ENCODE assay signal across 9 mouse cellular contexts in the genomic region with DNA sequence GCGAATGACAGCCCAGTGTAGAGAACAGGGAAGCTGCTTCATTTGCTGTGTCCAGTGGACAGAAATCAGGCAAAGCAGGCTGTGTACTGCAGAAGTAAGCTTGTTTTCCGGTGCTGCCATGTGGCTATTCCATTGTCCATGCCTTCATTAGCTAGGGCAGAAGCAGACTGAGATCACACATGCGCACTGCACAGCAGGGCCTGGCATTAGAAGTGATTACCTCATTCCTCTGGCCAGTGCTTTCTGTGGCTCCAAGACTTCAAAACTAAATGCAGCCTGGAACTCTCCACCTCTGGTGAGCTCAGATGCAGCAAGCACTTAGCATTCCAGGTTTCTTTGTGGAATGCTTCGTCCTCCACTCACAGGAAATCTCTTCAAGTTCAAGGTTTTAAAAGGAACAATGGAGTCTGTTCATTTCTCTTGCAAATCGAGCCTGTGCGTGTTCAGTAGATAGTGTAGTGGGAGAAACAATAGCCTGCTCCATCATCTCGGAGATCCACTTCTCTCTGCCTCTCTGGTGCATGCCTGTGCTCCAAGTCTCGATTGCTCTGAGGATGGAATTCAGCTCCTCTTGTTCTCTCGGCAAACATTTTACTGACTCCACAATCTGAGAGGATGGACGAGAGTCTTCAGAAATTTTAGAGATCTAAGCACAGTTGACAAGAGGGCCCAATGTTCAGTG.
DNase-seq lines count a peak whose midpoint lies in the region; TF ChIP-seq lines count a peak whose summit lies in the region.
"Had no signal": no experiment of that assay in that cellular context is flagged by ENCODE, and none has a peak within 500 bp of the region (broad histone marks: within the 10 kb centered on the region; RNA-seq: fewer than 3 reads in every experiment).

No protein-coding gene starts in this region.

- no peaks in the 10 kb centered on the region for H3K36me3 ChIP-seq in kidney, adult 2 months (ENCODE audit: control insufficient read depth, insufficient read depth, low read length)
- H3K36me3 ChIP-seq: neural tube, embryonic 12.5 days had no signal

- WGBS in kidney, adult 2 months = 77% methylated on average over 10 of the region's 10 CpGs

- no peak for TF ChIP-seq POLR2A in kidney, adult 2 months (IDR thresholded peaks at IDR 0.05; ENCODE audit: low read depth, low read length)

- no peak overlapping the region for H3K27ac ChIP-seq in kidney, adult 2 months (ENCODE audit: insufficient read depth, low read depth, low read length)
- H3K27ac ChIP-seq: neural tube, embryonic 12.5 days had no signal

- H3K4me1 ChIP-seq in kidney, adult 2 months (ENCODE audit: control insufficient read depth, insufficient read depth, low read length) = no peaks in the 10 kb centered on the region
- H3K4me1 ChIP-seq: neural tube, embryonic 12.5 days had no signal

- H3K4me3 ChIP-seq in kidney, adult 2 months (ENCODE audit: insufficient read depth, low read depth, low read length) = no peak overlapping the region
- H3K4me3 ChIP-seq: neural tube, embryonic 12.5 days had no signal

- no peaks in the 10 kb centered on the region for H3K27me3 ChIP-seq in kidney, adult 2 months (replicated peaks; ENCODE audit: control insufficient read depth, insufficient read depth, low read length)
- H3K27me3 ChIP-seq: neural tube, embryonic 12.5 days had no signal

- DNase-seq in ES-CJ7 (ENCODE audit: low read depth, low spot score) = peak; percentile 83
- DNase-seq in Muller cell, postnatal 12 days (ENCODE audit: inconsistent ontology term) = peak; percentile 80
- DNase-seq in forelimb bud, embryonic 11.5 days (ENCODE audit: low read depth, low spot score) = peak; percentile 20
- peak; percentile 22 to 43 for DNase-seq in layer of hippocampus, postnatal 10 days (ENCODE audit: low spot score in 2 of 2)
- DNase-seq in retina, postnatal 7 days (ENCODE audit: low read depth, low spot score) = peak; percentile 17
- DNase-seq in kidney, adult 2 months = no peak
- DNase-seq in adrenal gland, postnatal 14 days = no peak
- DNase-seq in urinary bladder, postnatal 14 days (ENCODE audit: low spot score) = no peak

- no peak for TF ChIP-seq CTCF in kidney, adult 2 months (conservative IDR thresholded peaks at IDR 0.05; ENCODE audit: insufficient read depth, insufficient read length, low read depth, low read length)

Comparison
In these comparisons a context has a peak if more than half of its experiments do, and no peak if none do; other contexts are left out.
1. DNase-seq: peak in ES-CJ7 (single experiment), Muller cell, postnatal 12 days (single experiment), forelimb bud, embryonic 11.5 days (single experiment), layer of hippocampus, postnatal 10 days (2 of 2) and retina, postnatal 7 days (single experiment); none in kidney, adult 2 months (single experiment), adrenal gland, postnatal 14 days (single experiment) and urinary bladder, postnatal 14 days (single experiment).